21 mouse cellular contexts compared by ENCODE assay signal in genomic region chr4:58129844-58130243, GRCm38 (mm10).
A peak's percentile ranks its signal among the peaks of the same experiment; 100 is the strongest.
DNase-seq lines count a peak whose midpoint lies in the region; ATAC-seq lines count a peak whose summit lies in the region.
"Had no signal": no experiment of that assay in that cellular context is flagged by ENCODE, and none has a peak within 500 bp of the region (broad histone marks: within the 10 kb centered on the region; RNA-seq: fewer than 3 reads in every experiment).

No protein-coding gene starts in this region.

- no peaks in the 10 kb centered on the region for H3K4me1 ChIP-seq in midbrain, embryonic 11.5 days (ENCODE audit: control insufficient read depth, insufficient read depth, low read length)

- H3K9ac ChIP-seq in midbrain, embryonic 11.5 days (ENCODE audit: low read length) = no peak overlapping the region

- no peaks in the 10 kb centered on the region for H3K9me3 ChIP-seq in midbrain, embryonic 11.5 days (ENCODE audit: control insufficient read depth, low read length)

- no peaks in the 10 kb centered on the region for H3K27me3 ChIP-seq in midbrain, embryonic 11.5 days (ENCODE audit: control insufficient read depth, insufficient read depth, low read length)
- H3K27me3 ChIP-seq: CH12.LX, Patski had no signal

- peak; percentile 21 for DNase-seq in heart, adult 11 months
- no peak for DNase-seq in heart, postnatal 36 days
- DNase-seq in midbrain, embryonic 11.5 days (ENCODE audit: low spot score, missing footprints) = no peak
- no peak for DNase-seq in liver
- DNase-seq: adrenal gland, adult 2 months; adrenal gland, adult 8-10 months; adrenal gland, postnatal 10 days; adrenal gland, postnatal 14 days; adrenal gland, postnatal 25 days; adrenal gland, postnatal 36 days; B cell, adult 2 months; cerebellum, adult 11 months; cerebellum, adult 11-12 months; cerebellum, adult 18-20 months had no signal

- ATAC-seq in common myeloid progenitor, adult 5-6 weeks (replicated peaks; ENCODE audit: low read depth, poor library complexity, severe bottlenecking) = peak; percentile 71
- ATAC-seq in megakaryocyte-erythroid progenitor cell, adult 5-6 weeks (replicated peaks; ENCODE audit: low FRiP score, low TSS enrichment, poor library complexity, severe bottlenecking) = peak; percentile 80
- no peak for ATAC-seq in midbrain, embryonic 11.5 days (ENCODE audit: low FRiP score)
- ATAC-seq: activated CD4-positive, CD25-positive, alpha-beta regulatory T cell, adult 4 months; CD4-positive, CD25-positive, alpha-beta regulatory T cell, adult 4 months; Patski had no signal

- no peak overlapping the region for H3K4me3 ChIP-seq in midbrain, embryonic 11.5 days (ENCODE audit: low read depth, low read length)

- intact Hi-C loops in heart, postnatal 36 days (cut with DNase I) = no loop called here

- WGBS in midbrain, embryonic 11.5 days = 82% methylated on average over 4 of the region's 4 CpGs

- H3K27ac ChIP-seq in midbrain, embryonic 11.5 days (ENCODE audit: low read depth, low read length) = no peak overlapping the region

- H3K36me3 ChIP-seq in midbrain, embryonic 11.5 days (ENCODE audit: control insufficient read depth, insufficient read depth, low read length) = no peaks in the 10 kb centered on the region
- H3K36me3 ChIP-seq: G1E had no signal

- H3K4me2 ChIP-seq in midbrain, embryonic 11.5 days = no peak overlapping the region
